Mouse (Mus musculus) kidney, adult 2 months (tissue): Measurements from ENCODE around the gene Fam13a. TPM values are rescaled to one million over a fixed set of nuclear protein-coding genes. Genes with fewer than 3 reads are reported as not detected.

ENCODE experiments used
- DNase-seq: peaks from one replicate; pipeline ENCODE4 v3.0.0; 2021
- H3K27ac ChIP-seq: fragments of 200-500 bp; 2 replicates; pipeline ENCODE4 v1.5.1; 2012; ENCODE audit warnings: low read depth, low read length, control low read depth, inconsistent platforms; ENCODE audit not compliant: insufficient read depth
- H3K27me3 ChIP-seq: fragments of 200-500 bp; replicated peaks from 2 replicates; pipeline ENCODE4 v1.6.1; 2012; ENCODE audit warnings: mild to moderate bottlenecking, moderate library complexity, low read length, inconsistent platforms; ENCODE audit not compliant: control insufficient read depth, insufficient read depth
- H3K36me3 ChIP-seq: fragments of 200-500 bp; 2 replicates; pipeline ENCODE4 v1.6.1; 2012; ENCODE audit warnings: mild to moderate bottlenecking, moderate library complexity, low read length, inconsistent platforms; ENCODE audit not compliant: control insufficient read depth, insufficient read depth
- H3K4me1 ChIP-seq: fragments of 200-500 bp; 2 replicates; pipeline ENCODE4 v1.6.1; 2011; ENCODE audit warnings: low read length; ENCODE audit not compliant: control insufficient read depth, insufficient read depth
- H3K4me3 ChIP-seq: fragments of 200-500 bp; 2 replicates; pipeline ENCODE4 v1.5.1; 2011; ENCODE audit warnings: mild to moderate bottlenecking, low read depth, low read length, control low read depth; ENCODE audit not compliant: insufficient read depth
- CTCF ChIP-seq: fragments of 200-500 bp; conservative IDR thresholded peaks from 2 replicates; pipeline ENCODE4 v1.5.1; 2011; ENCODE audit warnings: low read depth, mild to moderate bottlenecking, control low read depth, low read length, moderate library complexity, mixed read lengths; ENCODE audit not compliant: insufficient read depth, insufficient read length
- POLR2A ChIP-seq: fragments of 200-500 bp; IDR thresholded peaks from one replicate; pipeline ENCODE4 v1.6.1; 2011; ENCODE audit warnings: low read depth, low read length, control low read depth
- WGBS: fragments of 180-500 bp; shearing (Covaris S2); methylation state at CpG from one replicate; pipeline ENCODE4 v1.1.7; 2018; 5-methylcytosine and 5-hydroxymethylcytosine counted together
- polyA plus RNA-seq: library from polyadenylated mRNA; depleted of rRNA; stranded (reverse); fragments of >200 nt; gene quantifications from 2 replicates; pipeline ENCODE4 v1.2.3, GENCODE M21; 2012

Gene Fam13a
- polyA plus RNA-seq, 1 experiment: 22.5 TPM

DNA sequence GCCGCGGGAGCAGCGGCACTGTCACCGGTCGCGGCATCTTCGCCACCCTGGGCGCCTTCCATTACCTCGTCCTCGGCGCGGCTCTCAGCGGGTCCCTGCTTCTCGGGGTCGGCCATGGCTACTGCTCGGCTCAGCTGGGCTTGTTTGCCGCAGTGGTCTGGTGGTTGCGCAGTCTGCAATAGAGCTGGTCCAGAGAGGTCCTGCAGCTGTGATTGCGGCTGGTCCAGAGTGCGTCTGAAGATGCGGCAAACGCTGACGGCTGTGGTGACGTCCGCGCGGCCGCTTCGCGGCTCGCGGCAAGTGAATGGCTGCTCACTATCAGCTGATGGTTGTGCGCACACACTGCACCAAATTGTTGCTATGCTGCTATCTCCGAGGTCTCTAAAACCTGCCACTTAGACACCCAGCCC lies 117.5 kb downstream of the Fam13a start, which contains the start of gene Nap1l5:
Nap1l5 (minus strand) TSS at position 225 of the 410 bp plus-strand sequence.
- H3K4me1 ChIP-seq: no peaks in the 10 kb centered on the region
- WGBS: 67% methylated on average over 34 of the region's 34 CpGs
- TF ChIP-seq CTCF (no peak), POLR2A (no peak)
- H3K36me3 ChIP-seq: peaks cover 1% of the 10 kb centered on the region; the same call in 1 of the 2 replicates
- DNase-seq: peak; percentile 14
- H3K4me3 ChIP-seq: peak within 1 kb of the TSS; percentile 38; the same call in 1 of the 2 replicates
- H3K27ac ChIP-seq: no peak within 1 kb of the TSS
- no peaks in the 10 kb centered on the region for H3K27me3 ChIP-seq

DNA sequence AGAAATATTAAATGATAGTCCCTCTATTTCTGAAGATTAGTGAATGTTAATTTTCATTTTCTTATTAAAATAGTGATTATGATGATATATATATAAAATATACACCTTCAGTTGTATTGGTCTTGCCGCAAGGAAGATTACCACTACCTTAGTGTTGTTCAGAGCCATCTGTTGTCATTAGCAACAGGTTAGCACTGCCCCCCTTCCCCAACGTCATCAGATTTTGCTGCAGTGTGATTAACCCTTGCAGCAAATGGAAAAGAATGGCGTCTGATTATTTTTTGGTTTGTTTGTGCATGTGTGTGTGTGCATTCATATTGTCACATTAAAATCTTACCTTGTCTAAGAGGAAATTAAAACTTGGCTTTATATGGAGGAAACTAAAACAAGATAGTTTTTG lies 119.8 kb downstream of the Fam13a start:
- no peaks in the 10 kb centered on the region for H3K27me3 ChIP-seq
- H3K36me3 ChIP-seq: peaks cover 1% of the 10 kb centered on the region
- H3K4me1 ChIP-seq: no peaks in the 10 kb centered on the region
- no peak overlapping the region for H3K4me3 ChIP-seq
- WGBS: 75% methylated on average over 3 of the region's 3 CpGs
- DNase-seq: no peak
- no peak overlapping the region for H3K27ac ChIP-seq
- no peak for TF ChIP-seq CTCF
- TF ChIP-seq POLR2A: no peak

DNA sequence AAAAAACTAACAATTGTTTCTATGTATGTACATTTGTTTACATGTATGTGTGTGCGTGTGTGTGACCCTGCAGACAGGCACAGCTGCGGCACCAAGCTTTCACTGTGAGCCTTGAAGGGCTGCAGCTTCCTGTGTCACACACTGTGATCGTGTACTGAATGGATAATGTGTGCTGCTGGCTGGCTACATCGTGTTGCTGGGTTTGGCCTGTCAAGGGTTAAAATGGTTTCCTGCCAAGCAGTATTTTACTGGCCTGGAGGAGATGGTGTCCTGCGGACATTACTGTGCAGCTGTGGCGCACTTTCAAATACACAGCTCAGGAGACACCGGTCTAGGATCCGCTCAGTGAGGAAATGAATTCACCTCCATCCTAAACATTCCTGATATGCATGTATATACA lies 121.2 kb downstream of the Fam13a start:
- TF ChIP-seq CTCF: no peak
- no peak for TF ChIP-seq POLR2A
- no peak for DNase-seq
- no peak overlapping the region for H3K27ac ChIP-seq
- no peaks in the 10 kb centered on the region for H3K4me1 ChIP-seq
- 57% methylated on average over 8 of the region's 8 CpGs for WGBS
- H3K4me3 ChIP-seq: no peak overlapping the region
- H3K27me3 ChIP-seq: no peaks in the 10 kb centered on the region
- H3K36me3 ChIP-seq: peaks cover 1% of the 10 kb centered on the region

DNA sequence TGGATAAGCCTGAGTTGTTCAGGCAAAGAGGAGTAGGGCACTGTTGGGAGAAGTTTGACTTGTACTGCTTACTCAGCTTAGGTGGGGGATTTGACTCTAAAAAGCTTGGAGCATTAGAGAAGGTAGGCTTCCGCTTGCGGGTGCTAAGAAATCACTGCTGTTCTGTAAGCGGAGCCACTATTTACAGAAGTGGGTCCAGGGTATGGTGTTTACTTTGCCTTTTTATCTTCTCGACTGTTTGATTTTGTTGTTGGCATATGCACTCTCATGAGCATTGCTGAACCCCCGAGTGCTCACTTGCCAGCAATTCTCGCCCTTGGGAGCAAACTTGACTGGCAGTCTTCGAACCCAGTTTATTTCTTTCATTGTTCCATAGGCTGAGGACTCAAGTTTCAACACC lies 123.8 kb downstream of the Fam13a start:
- no peaks in the 10 kb centered on the region for H3K27me3 ChIP-seq
- peaks cover 2% of the 10 kb centered on the region for H3K36me3 ChIP-seq
- WGBS: 87% methylated on average over 7 of the region's 7 CpGs
- H3K4me1 ChIP-seq: no peaks in the 10 kb centered on the region
- no peak for DNase-seq
- no peak overlapping the region for H3K4me3 ChIP-seq
- H3K27ac ChIP-seq: no peak overlapping the region
- TF ChIP-seq POLR2A (no peak), CTCF (no peak)

DNA sequence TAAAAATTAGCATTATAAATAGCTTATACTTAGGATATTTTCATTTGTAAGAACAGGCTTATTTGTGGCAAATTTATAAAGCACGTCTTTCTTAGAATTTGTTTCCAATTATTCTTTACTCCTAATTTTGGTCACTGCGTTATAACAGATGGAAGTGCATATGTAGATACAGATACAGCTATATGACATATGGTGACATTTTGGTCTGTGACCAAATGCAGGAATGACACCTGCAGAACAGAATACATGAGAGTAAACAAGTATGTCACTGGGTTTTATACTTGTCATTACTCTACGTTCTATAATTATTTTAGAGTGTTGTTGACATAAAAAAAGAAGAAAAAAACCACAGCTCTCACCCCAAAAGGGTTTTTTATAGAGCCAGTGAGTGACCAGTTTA lies 125.3 kb downstream of the Fam13a start:
- Histone ChIP-seq H3K27ac (no peak overlapping the region), H3K36me3 (peaks cover 8% of the 10 kb centered on the region), H3K4me3 (no peak overlapping the region), H3K27me3 (no peaks in the 10 kb centered on the region), H3K4me1 (no peaks in the 10 kb centered on the region)
- no peak for DNase-seq
- WGBS: 96% methylated on average over 3 of the region's 3 CpGs
- TF ChIP-seq CTCF (no peak), POLR2A (no peak)

DNA sequence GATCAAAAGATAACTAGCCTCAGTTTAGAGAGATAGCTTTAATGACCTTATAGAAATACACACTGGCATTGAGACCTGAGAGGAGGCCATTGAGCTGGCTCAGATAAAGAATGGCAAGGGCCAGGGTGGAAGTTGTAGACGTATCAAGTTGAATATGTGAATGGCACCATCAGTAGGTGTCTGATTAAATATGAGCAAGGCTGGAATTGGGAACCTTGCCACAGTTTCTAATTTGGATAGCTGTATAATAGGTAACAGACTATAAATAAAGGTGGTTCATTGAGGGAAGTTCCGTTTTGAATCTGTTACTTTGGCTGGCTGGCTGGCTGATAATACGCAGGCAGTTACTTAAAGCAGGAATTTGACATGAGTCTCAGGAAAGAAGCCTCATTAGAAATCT lies 127.7 kb downstream of the Fam13a start:
- WGBS: 81% methylated on average over 3 of the region's 3 CpGs
- no peaks in the 10 kb centered on the region for H3K4me1 ChIP-seq
- H3K4me3 ChIP-seq: no peak overlapping the region
- H3K36me3 ChIP-seq: peaks cover 15% of the 10 kb centered on the region
- H3K27me3 ChIP-seq: no peaks in the 10 kb centered on the region
- TF ChIP-seq CTCF: no peak
- TF ChIP-seq POLR2A: no peak
- DNase-seq: no peak
- H3K27ac ChIP-seq: no peak overlapping the region

DNA sequence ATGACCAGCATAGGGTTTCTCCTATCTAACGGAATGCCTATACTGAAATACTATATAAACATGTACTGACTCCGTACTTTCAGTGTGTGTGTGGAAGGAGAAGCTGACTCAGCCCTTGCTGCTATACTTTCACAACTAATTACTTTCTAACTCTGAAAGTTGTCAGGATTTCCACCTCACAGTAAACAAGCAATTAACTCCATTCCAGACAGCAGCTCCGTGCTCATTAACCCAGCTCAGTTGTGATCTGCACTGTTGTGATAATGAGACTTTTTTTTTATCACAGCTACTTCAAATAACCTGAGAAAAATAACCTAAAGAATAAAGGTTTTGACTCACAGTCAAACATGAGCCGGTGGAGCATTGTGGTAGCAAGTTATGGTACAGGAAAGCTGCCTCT lies 129.4 kb downstream of the Fam13a start:
- DNase-seq: no peak
- Histone ChIP-seq H3K4me1 (no peaks in the 10 kb centered on the region), H3K27me3 (no peaks in the 10 kb centered on the region), H3K27ac (no peak overlapping the region), H3K4me3 (no peak overlapping the region), H3K36me3 (peaks cover 15% of the 10 kb centered on the region)
- TF ChIP-seq CTCF (no peak), POLR2A (no peak)
- 79% methylated on average over 4 of the region's 4 CpGs for WGBS

DNA sequence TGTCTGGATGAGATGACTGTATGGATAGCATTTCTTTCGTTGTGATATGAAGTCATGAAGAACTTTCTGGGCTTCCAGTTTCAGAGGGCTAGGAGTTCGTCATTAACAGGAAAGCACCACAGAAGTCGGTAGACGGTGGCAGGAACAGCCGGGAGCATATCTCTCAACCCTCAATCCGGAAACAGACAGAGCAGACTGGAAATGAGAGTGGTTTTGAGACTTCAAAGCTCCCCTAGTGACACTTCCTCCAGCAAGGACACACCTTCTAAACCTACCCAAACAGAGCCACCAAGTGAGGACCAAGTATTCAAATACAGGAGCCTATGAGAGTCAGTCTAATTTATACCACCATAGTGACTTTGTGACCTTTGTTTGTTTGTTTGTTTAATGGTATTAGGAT lies 131.0 kb downstream of the Fam13a start:
- no peaks in the 10 kb centered on the region for H3K4me1 ChIP-seq
- no peak overlapping the region for H3K27ac ChIP-seq
- H3K36me3 ChIP-seq: peaks cover 15% of the 10 kb centered on the region
- no peak overlapping the region for H3K4me3 ChIP-seq
- no peak for DNase-seq
- no peak for TF ChIP-seq POLR2A
- no peak for TF ChIP-seq CTCF
- no peaks in the 10 kb centered on the region for H3K27me3 ChIP-seq
- 77% methylated on average over 6 of the region's 6 CpGs for whole genome bisulfite sequencing
